Mouse (Mus musculus): ENCODE data around the gene Cd44.

DNA sequence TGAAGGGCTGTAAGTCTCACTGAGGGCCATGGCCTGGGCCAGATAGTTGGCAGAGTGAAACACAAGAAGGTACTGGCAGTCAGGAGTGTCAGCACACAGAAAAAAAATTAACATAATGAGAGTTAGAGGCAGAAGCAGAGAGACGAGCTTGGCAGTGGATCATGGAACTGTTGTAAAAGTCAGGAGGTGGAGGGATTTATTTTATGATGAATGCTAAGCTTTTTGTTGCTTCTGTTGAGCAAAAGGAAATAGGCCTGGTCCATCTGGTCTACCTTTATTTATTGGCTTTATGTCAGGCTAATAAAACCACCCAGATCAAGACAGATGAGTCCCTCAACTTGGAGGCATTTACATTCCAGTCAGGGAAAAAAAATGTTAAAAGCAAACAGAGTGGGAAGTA, 31.2 kb upstream of the Cd44 start:
- TF ChIP-seq CTCF (IDR thresholded peaks at IDR 0.05; ENCODE audit: control insufficient read depth, insufficient read depth, insufficient read length) (no peak), CEBPB (IDR thresholded peaks at IDR 0.05; ENCODE audit: low read depth) (no peak), USF1 (IDR thresholded peaks at IDR 0.05; ENCODE audit: low read depth) (no peak), MYOD1 (IDR thresholded peaks at IDR 0.05; ENCODE audit: control insufficient read depth, insufficient read length, low read depth) (no peak), MYOG (IDR thresholded peaks at IDR 0.05; ENCODE audit: control insufficient read depth, extremely low read depth, insufficient read length) (no peak)
